Mouse (Mus musculus): Measurements from ENCODE around the gene Atxn7l3b. TPM values are rescaled to one million over a fixed set of nuclear protein-coding genes. Genes with fewer than 3 reads are reported as not detected.

Atxn7l3b gene
- polyA plus RNA-seq (2014; fragmentation: Illumina TruSeq; extraction: RNeasy Lipid Tissue Mini Kit (QIAGEN cat#74804); ENCODE audit: low read depth, low replicate concordance): 66.0 TPM

GRCm38 (mm10) chr10:112928452-112929221, at the start of gene Atxn7l3b:
Gene Atxn7l3b (minus strand): TSS chr10:112929001.

All from adipose tissue, adult 10 weeks (tissue).